ENCODE assay signal across 9 mouse cellular contexts in genomic region chr1:157137132-157137853, GRCm38 (mm10). TPM values are rescaled to one million over a fixed set of nuclear protein-coding genes. Genes with fewer than 3 reads are reported as not detected.
A peak's percentile ranks its signal among the peaks of the same experiment; 100 is the strongest.
DNase-seq lines count a peak whose midpoint lies in the region; ATAC-seq lines count a peak whose summit lies in the region.
"Had no signal": no experiment of that assay in that cellular context is flagged by ENCODE, and none has a peak within 500 bp of the region (broad histone marks: within the 10 kb centered on the region; RNA-seq: fewer than 3 reads in every experiment).

No protein-coding gene starts in this region.

- no peaks in the 10 kb centered on the region for H3K9me3 ChIP-seq in limb, embryonic 13.5 days

- peak; percentile 94 for ATAC-seq in limb, embryonic 13.5 days (ENCODE audit: low FRiP score, low read depth)

- H3K4me3 ChIP-seq in limb, embryonic 13.5 days = no peak overlapping the region

- no peaks in the 10 kb centered on the region for H3K27me3 ChIP-seq in limb, embryonic 13.5 days

- no peaks in the 10 kb centered on the region for H3K36me3 ChIP-seq in limb, embryonic 13.5 days

- peaks cover 12% of the 10 kb centered on the region for H3K4me1 ChIP-seq in limb, embryonic 13.5 days

- H3K9ac ChIP-seq in limb, embryonic 13.5 days = no peak overlapping the region

- DNase-seq in layer of hippocampus, adult 11-12 months (ENCODE audit: low spot score) = peak; percentile 42
- no peak for DNase-seq in layer of hippocampus, postnatal 25 days (ENCODE audit: extremely low spot score in 1 of 2, low spot score in 1 of 2)
- DNase-seq in brain, adult 2 months (ENCODE audit: low read depth, low spot score) = peak; percentile 70
- peak; percentile 66 for DNase-seq in cerebellum, adult 9-10 months
- DNase-seq in spleen, adult 18-20 months = no peak
- no peak for DNase-seq in frontal cortex, postnatal 25 days (ENCODE audit: low spot score in 2 of 2)
- DNase-seq: adrenal gland, adult 2 months had no signal

- no peak overlapping the region; the same call in 1 of the 2 replicates for H3K4me2 ChIP-seq in limb, embryonic 13.5 days (replicated peaks)

- WGBS in limb, embryonic 13.5 days = 40% methylated on average over 9 of the region's 9 CpGs

- H3K27ac ChIP-seq in limb, embryonic 13.5 days = peak overlapping the region; percentile 33; the same call in 1 of the 2 replicates

RNA-seq across cellular contexts. Expression of gene Tex35, which starts 28.8 kb away (rescaled TPM):
- not detected for total RNA-seq in layer of hippocampus, postnatal 25 days (2021)
- polyA plus RNA-seq in limb, embryonic 13.5 days (2015; fragmentation: Nextera tagmentation; extraction: Ambion mirVana) = not detected in 2 replicates
- total RNA-seq: adrenal gland, adult 2 months; left cerebral cortex, postnatal 25 days had no signal
- polyA plus RNA-seq: adrenal gland, adult 2 months had no signal

Comparison
In these comparisons a context has a peak if more than half of its experiments do, and no peak if none do; other contexts are left out.
1. DNase-seq: peak in layer of hippocampus, adult 11-12 months (single experiment), brain, adult 2 months (single experiment) and cerebellum, adult 9-10 months (single experiment); none in layer of hippocampus, postnatal 25 days (0 of 2), spleen, adult 18-20 months (0 of 2) and frontal cortex, postnatal 25 days (0 of 2).